Mouse (Mus musculus) liver, postnatal 0 days (tissue): ENCODE measurements around the gene Dio2.

ENCODE experiments used
- CTCF ChIP-seq: sonication (generic); IDR thresholded peaks from 2 replicates; pipeline ENCODE4 v1.5.1; 2016; ENCODE audit warnings: antibody characterized with exemption, low read depth
- EP300 ChIP-seq: IDR thresholded peaks from 2 replicates; pipeline ENCODE4 v1.6.1; 2016; ENCODE audit warnings: antibody characterized with exemption, low read depth, mild to moderate bottlenecking

DNA sequence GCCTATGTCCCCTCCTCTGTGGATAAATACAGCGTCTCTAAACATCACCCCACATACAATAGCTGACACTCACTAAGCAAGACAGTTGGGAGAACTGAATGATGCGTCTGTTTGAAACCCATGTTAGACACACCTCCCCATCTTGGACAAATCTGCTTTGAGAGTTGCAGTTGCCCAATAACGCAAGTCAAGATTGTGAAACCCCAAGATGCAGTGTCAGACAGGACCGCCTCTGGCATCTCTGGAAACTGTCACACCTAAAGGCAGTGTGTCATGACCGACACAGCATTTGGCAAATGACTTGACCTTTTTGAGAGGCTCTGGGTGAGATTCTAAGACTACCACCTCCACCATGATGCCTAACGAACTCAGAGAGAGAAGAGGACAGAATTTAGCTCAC lies 2.8 kb downstream of the Dio2 start:
- TF ChIP-seq CTCF (no peak), EP300 (no peak)
